Mouse (Mus musculus): Measurements from ENCODE around the gene Tcl1b3.

The Tcl1b3 gene

GRCm38 (mm10) chr12:105235091-105235490 lies 44.2 kb downstream of the Tcl1b3 start:
- DNase-seq, result no peak

- no peak for DNase-seq
These were observed 48.2 kb downstream of the Tcl1b3 start for GRCm38 (mm10) chr12:105239060-105239459.
